Mouse (Mus musculus): ENCODE measurements around the gene Alpk1.

Alpk1 gene

GRCm38 (mm10) chr3:127780021-127780644, at the start of gene Alpk1:
Alpk1 (minus strand) TSS chr3:127780527.
- no peak for DNase-seq

DNA sequence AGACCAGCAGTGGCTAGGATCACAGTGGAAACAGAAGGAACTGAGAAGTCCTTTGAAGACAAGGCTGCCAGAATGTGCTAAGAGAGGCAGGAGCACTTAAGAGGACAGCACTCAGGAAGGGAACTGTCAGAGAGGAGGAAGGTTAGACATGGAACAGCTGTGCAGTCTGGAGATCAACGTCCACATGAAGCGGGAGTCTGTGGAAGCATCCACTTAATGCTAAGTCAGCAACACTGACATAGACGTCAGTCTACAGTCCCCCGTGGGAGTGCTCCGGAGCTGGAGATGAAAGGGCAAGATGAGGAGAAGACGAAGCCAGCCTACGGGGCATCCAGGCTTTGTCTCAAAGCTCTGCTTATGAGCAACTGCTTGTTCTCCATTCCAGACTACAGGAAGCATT, 46.8 kb upstream of the Alpk1 start:
- no peak for DNase-seq

- DNase-seq: no peak
Observed at GRCm38 (mm10) chr3:127826503-127826902, 46.2 kb upstream of the Alpk1 start.

DNA sequence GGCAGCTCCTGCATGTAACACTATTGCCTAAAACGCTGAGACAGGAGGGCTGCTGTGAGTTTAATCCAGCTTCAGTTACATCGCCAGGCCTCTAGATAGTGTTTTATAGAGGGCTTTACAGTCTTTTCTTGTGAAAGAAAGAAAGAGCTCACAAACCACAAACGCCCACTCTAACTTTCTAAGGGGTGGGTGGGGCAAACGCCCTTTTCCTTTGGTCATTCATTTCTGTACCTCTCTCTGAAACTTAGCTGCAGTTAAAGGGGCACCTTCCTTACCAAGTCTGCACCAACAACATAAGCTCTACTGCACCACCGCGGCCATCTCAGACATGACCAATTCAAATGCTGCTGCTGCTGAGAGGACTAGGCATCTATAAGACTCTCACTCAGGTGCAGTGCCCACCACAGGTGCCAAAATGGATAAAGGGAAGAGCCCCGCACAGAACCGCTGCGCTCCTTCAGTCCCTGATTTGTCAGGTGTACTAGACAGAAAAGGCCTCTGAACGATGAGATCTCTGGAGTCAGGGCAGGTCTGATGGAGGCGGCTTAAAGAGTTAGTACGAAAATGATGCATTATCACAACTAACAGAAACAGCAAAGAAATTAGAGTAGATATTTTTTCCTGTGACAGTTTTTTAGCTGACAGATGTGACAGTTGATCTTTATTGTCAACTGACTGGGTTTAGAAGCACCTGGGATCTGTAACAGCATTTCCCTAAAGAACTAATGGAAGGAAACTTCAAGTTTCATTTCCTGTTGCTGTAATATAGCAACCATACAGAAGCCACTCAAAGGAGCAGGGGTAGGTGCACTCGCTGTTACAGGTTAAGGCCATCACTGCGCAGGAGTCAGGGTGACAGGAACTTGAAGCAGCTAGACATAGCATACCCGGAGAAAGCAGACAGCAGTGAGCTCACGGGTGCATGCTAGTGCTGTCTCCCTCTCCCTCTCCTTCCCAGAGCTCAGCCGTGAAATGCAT, 43.8 kb upstream of the Alpk1 start:
- no peak for DNase-seq

- DNase-seq: no peak
Observed at GRCm38 (mm10) chr3:127821209-127821608, 40.9 kb upstream of the Alpk1 start.

DNA sequence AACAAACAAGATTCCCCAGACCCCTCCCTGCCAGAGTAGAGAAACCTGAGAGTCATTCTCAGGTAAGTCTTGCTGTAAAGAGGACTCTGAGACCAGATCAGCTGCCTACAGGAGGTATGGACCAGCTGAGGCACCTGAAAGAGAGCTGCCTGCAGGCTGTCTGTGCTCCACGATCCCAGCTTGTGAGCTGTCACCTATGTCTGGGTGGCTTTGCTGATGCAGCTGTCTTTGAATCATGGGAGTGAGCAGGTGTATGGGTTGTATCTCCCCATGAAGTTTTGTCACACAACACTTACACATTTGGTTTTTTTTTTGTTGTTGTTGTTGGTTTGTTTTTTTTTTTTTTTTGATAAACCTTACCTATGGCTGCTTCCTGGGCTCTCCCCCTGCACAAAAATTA, 40.1 kb upstream of the Alpk1 start:
- no peak for DNase-seq

- DNase-seq: no peak
Observed at GRCm38 (mm10) chr3:127818694-127819663, 38.7 kb upstream of the Alpk1 start.

GRCm38 (mm10) chr3:127817120-127817683, 36.9 kb upstream of the Alpk1 start:
- DNase-seq: no peak

- no peak for DNase-seq
Observed at GRCm38 (mm10) chr3:127809103-127809502, 28.8 kb upstream of the Alpk1 start.

DNA sequence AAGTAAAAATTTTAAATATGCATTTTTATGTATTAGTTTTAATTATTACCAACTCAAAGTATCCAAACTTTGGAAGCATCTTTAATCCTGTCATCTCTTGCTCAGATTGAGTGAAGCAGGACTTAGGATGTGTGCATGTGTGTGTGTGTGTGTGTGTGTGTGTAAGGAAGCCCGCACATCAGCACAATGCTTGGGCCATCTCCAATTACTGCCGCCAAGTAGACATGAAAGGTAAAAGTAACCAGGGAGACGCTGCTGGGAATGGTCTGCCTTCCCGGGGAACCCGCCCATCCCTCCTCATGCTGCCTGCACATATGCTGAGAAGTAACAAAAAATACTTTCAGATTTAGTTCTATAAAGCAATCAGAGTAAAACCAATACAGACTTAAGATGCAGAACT, 27.5 kb upstream of the Alpk1 start:
- no peak for DNase-seq

DNA sequence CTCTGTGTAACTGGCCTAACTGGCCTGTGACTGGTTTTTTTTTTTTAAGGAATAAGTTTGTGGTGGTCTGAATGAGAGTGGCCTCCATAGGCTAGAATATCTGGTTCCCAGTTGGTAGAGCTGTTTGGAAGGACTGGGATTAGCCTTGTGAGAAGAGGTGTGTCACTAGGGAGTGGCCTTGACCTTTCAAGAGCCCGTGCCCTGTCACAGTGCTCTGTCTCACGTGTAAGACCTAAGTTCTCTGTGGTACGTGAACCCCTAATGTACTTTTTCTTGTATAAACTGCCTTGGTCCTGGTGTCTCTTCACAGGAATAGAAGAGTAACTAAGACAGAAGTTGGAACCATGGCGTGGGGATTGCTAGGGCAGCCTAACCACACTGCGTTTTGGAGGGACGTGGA, 25.7 kb upstream of the Alpk1 start:
- no peak for DNase-seq

DNA sequence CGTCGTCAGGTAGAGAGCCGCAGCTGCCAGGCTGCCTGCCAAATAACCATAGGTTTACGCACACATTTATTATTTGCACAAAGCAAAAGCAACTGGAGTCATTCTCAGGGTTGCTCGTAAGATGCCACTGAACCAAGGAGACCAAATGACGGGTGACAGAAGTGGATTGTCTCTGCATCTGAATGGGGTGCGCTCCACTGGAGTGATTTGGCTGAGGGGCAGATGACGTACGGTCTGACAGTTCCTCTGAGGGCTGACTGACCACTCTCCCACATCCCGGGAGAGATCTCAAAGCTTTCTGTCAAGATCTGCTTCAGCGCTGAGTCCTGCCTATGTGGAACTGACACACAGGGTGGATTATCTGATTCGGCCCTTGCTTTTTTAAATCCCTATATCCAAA, 24.7 kb upstream of the Alpk1 start:
- no peak for DNase-seq

DNA sequence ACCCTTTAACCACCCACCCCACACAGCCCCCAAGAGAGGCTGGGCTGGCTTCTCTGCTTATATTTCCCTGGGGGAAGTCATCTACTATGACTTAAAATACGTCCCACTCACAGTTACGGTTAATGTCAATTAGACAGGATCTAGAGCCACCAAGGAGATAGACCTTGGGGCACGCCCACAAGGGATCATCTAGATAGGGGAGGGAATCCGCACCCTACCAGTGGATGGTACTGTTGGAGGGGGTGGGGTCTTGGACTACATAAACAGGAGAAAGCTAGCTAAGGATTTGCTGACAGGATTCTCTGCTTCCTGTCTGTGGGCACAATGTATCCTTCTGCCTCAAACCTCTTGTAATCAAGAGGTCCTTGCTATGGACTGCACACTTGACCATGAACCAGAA, 24.1 kb upstream of the Alpk1 start:
- no peak for DNase-seq

DNA sequence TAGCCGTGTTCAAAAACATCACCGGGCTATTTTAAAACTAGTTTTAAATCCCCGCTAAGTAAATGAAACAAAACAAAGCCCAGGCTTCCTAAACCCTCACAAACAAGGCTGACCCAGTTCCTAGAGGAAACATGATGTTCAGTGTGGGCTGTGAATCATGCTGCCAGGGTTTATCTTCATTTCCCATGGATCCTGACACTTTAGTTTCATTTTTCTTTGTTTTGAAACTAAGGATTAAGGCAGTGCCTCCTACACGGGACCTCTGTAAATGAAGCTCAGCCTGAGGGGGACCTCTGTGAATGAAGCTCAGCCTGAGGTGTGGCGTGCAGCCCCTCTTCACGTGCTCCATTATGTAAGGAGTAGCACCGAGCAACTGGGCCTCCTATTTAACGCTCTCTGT, 22.5 kb upstream of the Alpk1 start:
- DNase-seq: no peak

GRCm38 (mm10) chr3:127801162-127801561, 20.8 kb upstream of the Alpk1 start:
- DNase-seq: no peak

DNA sequence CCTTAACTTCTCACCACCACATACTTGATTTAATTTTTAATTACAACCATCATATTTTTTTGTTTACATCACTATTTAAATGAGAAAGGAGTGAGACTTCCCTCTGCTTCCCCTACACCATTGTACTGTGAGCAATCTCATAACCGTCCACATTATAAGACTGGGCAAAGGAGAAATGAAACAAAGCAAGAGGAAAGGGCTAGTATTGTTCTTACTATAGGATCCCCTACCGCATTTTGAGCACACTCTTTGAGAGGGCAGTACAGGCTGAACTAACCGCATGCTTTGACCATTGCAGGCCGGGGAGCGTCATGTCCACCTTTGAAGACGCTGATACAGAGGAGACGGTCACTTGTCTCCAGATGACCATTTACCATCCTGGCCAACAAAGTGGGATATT, 15.9 kb upstream of the Alpk1 start:
- no peak for DNase-seq

- DNase-seq: no peak
Observed at GRCm38 (mm10) chr3:127795762-127796161, 15.4 kb upstream of the Alpk1 start.

GRCm38 (mm10) chr3:127793022-127793421, 12.7 kb upstream of the Alpk1 start:
- DNase-seq: no peak

- no peak for DNase-seq
Observed at GRCm38 (mm10) chr3:127791595-127792561, 11.6 kb upstream of the Alpk1 start.

- DNase-seq: peak; percentile 10
Observed at GRCm38 (mm10) chr3:127791056-127791483, 10.7 kb upstream of the Alpk1 start.
